Mouse (Mus musculus): Measurements from ENCODE around the gene Gm15517.
A peak's percentile ranks its signal among the peaks of the same experiment; 100 is the strongest.
"Not testable (repeated sequence)": the region's sequence is repeated elsewhere in the genome, so short reads cannot be mapped to it uniquely, and the experiment has no call there.

The Gm15517 gene

GRCm38 (mm10) chr7:44261147-44261546 lies at the start of gene Gm15517:
TSS of gene Gm15517 (plus strand) at chr7:44261447.
- no peak for DNase-seq

GRCm38 (mm10) chr7:44215645-44216044 lies 45.6 kb upstream of the Gm15517 start, which contains the start of gene Klk1b5:
TSS of gene Klk1b5 (plus strand) at chr7:44215945.
- DNase-seq, result no peak

- not testable (repeated sequence) for DNase-seq
Measured at GRCm38 (mm10) chr7:44221601-44222000, 39.6 kb upstream of the Gm15517 start.

- not testable (repeated sequence) for DNase-seq
Measured at GRCm38 (mm10) chr7:44222335-44222734, 38.9 kb upstream of the Gm15517 start.

- no peak for DNase-seq
Measured at GRCm38 (mm10) chr7:44225076-44225475, 36.2 kb upstream of the Gm15517 start, which contains the start of gene Klk1. TSS of gene Klk1 (plus strand) at chr7:44225360.

- DNase-seq, result no peak
Measured at GRCm38 (mm10) chr7:44235909-44236308, 25.3 kb upstream of the Gm15517 start, which contains the start of gene Gm36864. TSS of gene Gm36864 (plus strand) at chr7:44236177.

- DNase-seq, result no peak
Measured at GRCm38 (mm10) chr7:44239913-44240312, 21.3 kb upstream of the Gm15517 start.

GRCm38 (mm10) chr7:44240712-44241111 lies 20.5 kb upstream of the Gm15517 start:
- no peak for DNase-seq

- DNase-seq, result no peak
Measured at GRCm38 (mm10) chr7:44241163-44241562, 20.1 kb upstream of the Gm15517 start.

- no peak for DNase-seq
Measured at GRCm38 (mm10) chr7:44244080-44244479, 17.2 kb upstream of the Gm15517 start.

- DNase-seq, result peak; percentile 91 to 92
Measured at GRCm38 (mm10) chr7:44246055-44246983, 14.9 kb upstream of the Gm15517 start, which contains the start of the genes 1700028J19Rik and 2410002F23Rik. TSS of gene 1700028J19Rik (minus strand) at chr7:44246695. TSS of gene 2410002F23Rik (plus strand) at chr7:44246722.

GRCm38 (mm10) chr7:44246984-44247470 lies 14.2 kb upstream of the Gm15517 start:
- peak in 1 of 2 experiments; percentile 60 for DNase-seq

GRCm38 (mm10) chr7:44247971-44248370 lies 13.3 kb upstream of the Gm15517 start:
- DNase-seq, result no peak

- DNase-seq, result no peak
Measured at GRCm38 (mm10) chr7:44249248-44249647, 12.0 kb upstream of the Gm15517 start.

GRCm38 (mm10) chr7:44250732-44251275 lies 10.4 kb upstream of the Gm15517 start:
- DNase-seq, result not testable (repeated sequence)

- DNase-seq, result no peak
Measured at GRCm38 (mm10) chr7:44253023-44253616, 8.1 kb upstream of the Gm15517 start.

- no peak for DNase-seq
Measured at GRCm38 (mm10) chr7:44254930-44255329, 6.3 kb upstream of the Gm15517 start.

GRCm38 (mm10) chr7:44257278-44257677 lies 4.0 kb upstream of the Gm15517 start, which contains the start of gene Acp4:
TSS of gene Acp4 (minus strand) at chr7:44257378.
- DNase-seq, result no peak

GRCm38 (mm10) chr7:44260410-44260809 lies 837 bp upstream of the Gm15517 start:
- DNase-seq, result no peak

GRCm38 (mm10) chr7:44262791-44263643 lies 1.8 kb downstream of the Gm15517 start:
- peak; percentile 89 to 96 for DNase-seq

- DNase-seq, result no peak
Measured at GRCm38 (mm10) chr7:44268117-44268516, 6.9 kb downstream of the Gm15517 start.

- DNase-seq, result no peak
Measured at GRCm38 (mm10) chr7:44269397-44269796, 8.2 kb downstream of the Gm15517 start.
